Comparison of ENCODE assay signal across 26 mouse cellular contexts in genomic region chr11:68933885-68934507, GRCm38 (mm10). TPM values are rescaled to one million over a fixed set of nuclear protein-coding genes. Genes with fewer than 3 reads are reported as not detected.
DNase-seq lines count a peak whose midpoint lies in the region; ATAC-seq and TF ChIP-seq lines count a peak whose summit lies in the region.
"Had no signal": no experiment of that assay in that cellular context is flagged by ENCODE, and none has a peak within 500 bp of the region (broad histone marks: within the 10 kb centered on the region; RNA-seq: fewer than 3 reads in every experiment).

No protein-coding gene starts in this region.

- no peak for DNase-seq in forebrain, embryonic 11.5 days (ENCODE audit: low spot score)
- DNase-seq in retina, postnatal 1 day = peak; percentile 35
- DNase-seq in retina, embryonic 14.5 days (ENCODE audit: low spot score) = no peak
- no peak for DNase-seq in left cerebral cortex, adult 2 months (ENCODE audit: extremely low spot score in 1 of 2, low spot score in 2 of 2)
- no peak for DNase-seq in heart, embryonic 10.5 days (ENCODE audit: low spot score)
- DNase-seq: adrenal gland, postnatal 10 days; cerebellum, postnatal 36 days; gastrocnemius, adult 2 months; heart, postnatal 14 days; kidney, adult 8-10 months; kidney, postnatal 14 days; thymus, postnatal 14 days had no signal

- H3K4me3 ChIP-seq in forebrain, embryonic 13.5 days = no peak overlapping the region
- no peak overlapping the region for H3K4me3 ChIP-seq in forebrain, embryonic 11.5 days (ENCODE audit: low read depth, low read length)
- H3K4me3 ChIP-seq in midbrain, embryonic 15.5 days = no peak overlapping the region
- no peak overlapping the region for H3K4me3 ChIP-seq in left cerebral cortex, adult 2 months
- no peak overlapping the region for H3K4me3 ChIP-seq in heart, embryonic 10.5 days
- H3K4me3 ChIP-seq: embryonic facial prominence, embryonic 15.5 days; gastrocnemius, adult 2 months; heart, embryonic 12.5 days; layer of hippocampus, adult 2 months; limb, embryonic 15.5 days; liver, embryonic 15.5 days had no signal

- H3K27me3 ChIP-seq in forebrain, embryonic 13.5 days = no peaks in the 10 kb centered on the region
- H3K27me3 ChIP-seq in forebrain, embryonic 11.5 days (ENCODE audit: control insufficient read depth, insufficient read depth, low read length) = no peaks in the 10 kb centered on the region
- no peaks in the 10 kb centered on the region for H3K27me3 ChIP-seq in midbrain, embryonic 15.5 days (replicated peaks)
- H3K27me3 ChIP-seq in heart, embryonic 10.5 days (ENCODE audit: insufficient read depth, poor library complexity, severe bottlenecking) = no peaks in the 10 kb centered on the region
- H3K27me3 ChIP-seq: heart, embryonic 12.5 days; limb, embryonic 15.5 days had no signal

- WGBS in forebrain, embryonic 13.5 days = 71% methylated on average over 5 of the region's 5 CpGs
- WGBS in forebrain, embryonic 11.5 days = 74% methylated on average over 5 of the region's 5 CpGs
- WGBS in midbrain, embryonic 15.5 days = 71% methylated on average over 5 of the region's 5 CpGs
- WGBS in heart, embryonic 10.5 days = 72% methylated on average over 5 of the region's 5 CpGs

- TF ChIP-seq CTCF in left cerebral cortex, adult 2 months (IDR thresholded peaks at IDR 0.05) = no peak

- no peak overlapping the region for H3K9ac ChIP-seq in forebrain, embryonic 13.5 days
- no peak overlapping the region for H3K9ac ChIP-seq in forebrain, embryonic 11.5 days (ENCODE audit: low read length)
- H3K9ac ChIP-seq in midbrain, embryonic 15.5 days = no peak overlapping the region
- H3K9ac ChIP-seq: embryonic facial prominence, embryonic 15.5 days; heart, embryonic 12.5 days; limb, embryonic 15.5 days; liver, embryonic 15.5 days had no signal

- H3K4me2 ChIP-seq in forebrain, embryonic 13.5 days = no peak overlapping the region
- H3K4me2 ChIP-seq in forebrain, embryonic 11.5 days (ENCODE audit: low read depth, low read length, severe bottlenecking) = no peak overlapping the region
- H3K4me2 ChIP-seq in midbrain, embryonic 15.5 days = no peak overlapping the region
- H3K4me2 ChIP-seq: embryonic facial prominence, embryonic 15.5 days; heart, embryonic 12.5 days; limb, embryonic 15.5 days; liver, embryonic 15.5 days had no signal

- H3K4me1 ChIP-seq in forebrain, embryonic 13.5 days = no peaks in the 10 kb centered on the region
- H3K4me1 ChIP-seq in forebrain, embryonic 11.5 days (replicated peaks; ENCODE audit: control insufficient read depth, insufficient read depth, low read length) = no peaks in the 10 kb centered on the region
- H3K4me1 ChIP-seq in midbrain, embryonic 15.5 days = peaks cover 3% of the 10 kb centered on the region; the same call in 1 of the 2 replicates
- H3K4me1 ChIP-seq in heart, embryonic 10.5 days = no peaks in the 10 kb centered on the region
- H3K4me1 ChIP-seq: heart, embryonic 12.5 days; limb, embryonic 15.5 days; liver, embryonic 15.5 days had no signal

- H3K9me3 ChIP-seq in forebrain, embryonic 13.5 days (replicated peaks) = no peaks in the 10 kb centered on the region
- H3K9me3 ChIP-seq in forebrain, embryonic 11.5 days (ENCODE audit: control insufficient read depth, low read length) = no peaks in the 10 kb centered on the region
- no peaks in the 10 kb centered on the region for H3K9me3 ChIP-seq in midbrain, embryonic 15.5 days
- H3K9me3 ChIP-seq in heart, embryonic 10.5 days = no peaks in the 10 kb centered on the region
- H3K9me3 ChIP-seq: embryonic facial prominence, embryonic 15.5 days; heart, embryonic 12.5 days; limb, embryonic 15.5 days; liver, embryonic 15.5 days had no signal

- no peaks in the 10 kb centered on the region for H3K36me3 ChIP-seq in forebrain, embryonic 13.5 days (ENCODE audit: poor library complexity, severe bottlenecking)
- no peaks in the 10 kb centered on the region for H3K36me3 ChIP-seq in forebrain, embryonic 11.5 days (ENCODE audit: control insufficient read depth, insufficient read depth, low read length)
- no peaks in the 10 kb centered on the region for H3K36me3 ChIP-seq in midbrain, embryonic 15.5 days (replicated peaks)
- no peaks in the 10 kb centered on the region for H3K36me3 ChIP-seq in heart, embryonic 10.5 days
- H3K36me3 ChIP-seq: embryonic facial prominence, embryonic 15.5 days; heart, embryonic 12.5 days; limb, embryonic 15.5 days; liver, embryonic 15.5 days had no signal

- intact Hi-C loops in left cerebral cortex, adult 2 months (cut with DNase I) = no loop called here

- no peak for ATAC-seq in forebrain, embryonic 13.5 days
- no peak for ATAC-seq in forebrain, embryonic 11.5 days (replicated peaks; ENCODE audit: low FRiP score)
- 0 out of 2 replicates have a peak, but pooled peaks have one; percentile 27 for ATAC-seq in midbrain, embryonic 15.5 days (replicated peaks)
- ATAC-seq: activated CD4-positive, CD25-positive, alpha-beta regulatory T cell, adult 4 months; CD4-positive, CD25-positive, alpha-beta regulatory T cell, adult 4 months; inflammation-experienced regulatory T-cells, adult 6 months had no signal

- H3K27ac ChIP-seq in forebrain, embryonic 13.5 days = peak overlapping the region; percentile 37
- H3K27ac ChIP-seq in forebrain, embryonic 11.5 days (ENCODE audit: low read depth, low read length) = no peak overlapping the region
- 0 out of 2 replicates have a peak overlapping the region, but pooled peaks have one; percentile 38 for H3K27ac ChIP-seq in midbrain, embryonic 15.5 days
- no peak overlapping the region for H3K27ac ChIP-seq in left cerebral cortex, adult 2 months
- no peak overlapping the region for H3K27ac ChIP-seq in heart, embryonic 10.5 days
- H3K27ac ChIP-seq: embryonic facial prominence, embryonic 15.5 days; gastrocnemius, adult 2 months; layer of hippocampus, adult 2 months; limb, embryonic 15.5 days; liver, embryonic 15.5 days had no signal

RNA-seq across cellular contexts. Expression of gene Odf4, which starts 7.1 kb away (rescaled TPM):
- 0.23 TPM in 1 of 2 replicates, not detected in the other for polyA plus RNA-seq in forebrain, embryonic 13.5 days (2015; fragmentation: Nextera tagmentation; extraction: Ambion mirVana)
- not detected in 2 replicates for polyA plus RNA-seq in forebrain, embryonic 11.5 days (2014; fragmentation: Nextera tagmentation; extraction: Ambion mirVana)
- 0.60 and 0.84 TPM in 2 replicates for polyA plus RNA-seq in midbrain, embryonic 15.5 days (2015; fragmentation: Nextera tagmentation; extraction: Ambion mirVana)
- total RNA-seq in left cerebral cortex, adult 2 months (2021) = under 1 TPM; 0.44 to 0.95 TPM
- polyA plus RNA-seq in heart, embryonic 10.5 days (2016; fragmentation: Nextera tagmentation; extraction: Ambion mirVana) = not detected in 2 replicates
- total RNA-seq: ES-E14; gastrocnemius, adult 2 months; granulocyte monocyte progenitor cell, adult 5-6 weeks; heart, postnatal 14 days; layer of hippocampus, adult 2 months; megakaryocyte, adult 5-6 weeks had no signal
- polyA plus RNA-seq: activated CD4-positive, CD25-positive, alpha-beta regulatory T cell, adult 4 months; CD4-positive, CD25-positive, alpha-beta regulatory T cell, adult 4 months; embryonic facial prominence, embryonic 15.5 days; heart, embryonic 12.5 days; inflammation-experienced regulatory T-cells, adult 6 months; limb, embryonic 15.5 days; liver, embryonic 15.5 days; lung, embryonic 16.5 days had no signal

RNA-seq across cellular contexts. Expression of gene Arhgef15, which starts 23.3 kb away (rescaled TPM):
- polyA plus RNA-seq in forebrain, embryonic 13.5 days (2015; fragmentation: Nextera tagmentation; extraction: Ambion mirVana) = 5.9 and 6.8 TPM in 2 replicates
- 5.2 and 6.1 TPM in 2 replicates for polyA plus RNA-seq in forebrain, embryonic 11.5 days (2014; fragmentation: Nextera tagmentation; extraction: Ambion mirVana)
- 24.2 and 28.7 TPM in 2 replicates for polyA plus RNA-seq in midbrain, embryonic 15.5 days (2015; fragmentation: Nextera tagmentation; extraction: Ambion mirVana)
- 10 to 100 TPM; 22.4 to 22.6 TPM for total RNA-seq in left cerebral cortex, adult 2 months (2021)
- polyA plus RNA-seq in heart, embryonic 10.5 days (2016; fragmentation: Nextera tagmentation; extraction: Ambion mirVana) = 10.5 and 13.4 TPM in 2 replicates

RNA-seq across cellular contexts. Expression of gene Rpl26, which starts 32.6 kb away (rescaled TPM):
- polyA plus RNA-seq in forebrain, embryonic 13.5 days (2015; fragmentation: Nextera tagmentation; extraction: Ambion mirVana) = 787 and 887 TPM in 2 replicates
- 825 and 852 TPM in 2 replicates for polyA plus RNA-seq in forebrain, embryonic 11.5 days (2014; fragmentation: Nextera tagmentation; extraction: Ambion mirVana)
- polyA plus RNA-seq in midbrain, embryonic 15.5 days (2015; fragmentation: Nextera tagmentation; extraction: Ambion mirVana) = 529 and 538 TPM in 2 replicates
- total RNA-seq in left cerebral cortex, adult 2 months (2021) = 100 to 1,000 TPM; 727 to 749 TPM
- 711 and 869 TPM in 2 replicates for polyA plus RNA-seq in heart, embryonic 10.5 days (2016; fragmentation: Nextera tagmentation; extraction: Ambion mirVana)

RNA-seq across cellular contexts. Expression of gene Slc25a35, which starts 33.9 kb away (rescaled TPM):
- 1.2 and 1.4 TPM in 2 replicates for polyA plus RNA-seq in forebrain, embryonic 13.5 days (2015; fragmentation: Nextera tagmentation; extraction: Ambion mirVana)
- 1.6 and 2.4 TPM in 2 replicates for polyA plus RNA-seq in forebrain, embryonic 11.5 days (2014; fragmentation: Nextera tagmentation; extraction: Ambion mirVana)
- polyA plus RNA-seq in midbrain, embryonic 15.5 days (2015; fragmentation: Nextera tagmentation; extraction: Ambion mirVana) = 1.3 and 1.6 TPM in 2 replicates
- total RNA-seq in left cerebral cortex, adult 2 months (2021) = 1 to 10 TPM; 5.0 to 5.2 TPM
- polyA plus RNA-seq in heart, embryonic 10.5 days (2016; fragmentation: Nextera tagmentation; extraction: Ambion mirVana) = 1.2 and 1.5 TPM in 2 replicates

RNA-seq across cellular contexts. Expression of gene Rangrf, which starts 41.0 kb away (rescaled TPM):
- polyA plus RNA-seq in forebrain, embryonic 13.5 days (2015; fragmentation: Nextera tagmentation; extraction: Ambion mirVana) = 46.8 and 49.3 TPM in 2 replicates
- polyA plus RNA-seq in forebrain, embryonic 11.5 days (2014; fragmentation: Nextera tagmentation; extraction: Ambion mirVana) = 64.8 and 67.8 TPM in 2 replicates
- 22.0 and 22.7 TPM in 2 replicates for polyA plus RNA-seq in midbrain, embryonic 15.5 days (2015; fragmentation: Nextera tagmentation; extraction: Ambion mirVana)
- 10 to 100 TPM; 15.7 to 17.0 TPM for total RNA-seq in left cerebral cortex, adult 2 months (2021)
- polyA plus RNA-seq in heart, embryonic 10.5 days (2016; fragmentation: Nextera tagmentation; extraction: Ambion mirVana) = 79.6 and 82.1 TPM in 2 replicates

Comparison
In these comparisons a context has a peak if more than half of its experiments do, and no peak if none do; other contexts are left out.
1. H3K27ac ChIP-seq: peak in forebrain, embryonic 13.5 days (single experiment) and midbrain, embryonic 15.5 days (single experiment); none in forebrain, embryonic 11.5 days (single experiment), left cerebral cortex, adult 2 months (single experiment) and heart, embryonic 10.5 days (single experiment).